17 mouse cellular contexts compared by ENCODE assay signal in the genomic region with DNA sequence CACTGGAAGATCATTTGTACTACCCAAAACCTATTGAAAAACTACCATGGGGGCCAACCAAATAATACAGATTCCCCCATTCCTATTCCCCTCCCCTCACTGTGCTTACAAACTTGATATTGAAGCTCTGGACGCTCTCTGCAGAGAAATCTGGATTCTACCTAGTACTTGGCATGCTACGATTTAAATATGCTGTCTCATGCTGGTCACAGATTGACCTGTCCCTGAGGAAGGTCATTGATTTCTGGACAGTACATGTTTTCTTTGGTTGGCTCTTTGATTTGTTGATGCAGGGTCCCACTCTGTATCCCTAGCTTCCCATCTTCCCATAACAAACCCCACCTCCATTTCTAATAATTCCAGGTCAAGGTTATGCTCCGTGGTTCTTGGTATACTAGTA.
"Had no signal": no experiment of that assay in that cellular context is flagged by ENCODE, and none has a peak within 500 bp of the region (broad histone marks: within the 10 kb centered on the region; RNA-seq: fewer than 3 reads in every experiment).

No protein-coding gene starts in this region.

- H3K9ac ChIP-seq: lung, embryonic 15.5 days; midbrain, embryonic 13.5 days; midbrain, embryonic 15.5 days; neural tube, embryonic 12.5 days; stomach, embryonic 15.5 days had no signal

- H3K36me3 ChIP-seq: lung, embryonic 15.5 days; midbrain, embryonic 13.5 days; midbrain, embryonic 15.5 days; neural tube, embryonic 12.5 days; stomach, embryonic 15.5 days had no signal

- H3K4me2 ChIP-seq: lung, embryonic 15.5 days; midbrain, embryonic 11.5 days; midbrain, embryonic 13.5 days; midbrain, embryonic 15.5 days; neural tube, embryonic 12.5 days had no signal

- H3K27ac ChIP-seq: lung, embryonic 15.5 days; macrophage; midbrain, embryonic 13.5 days; midbrain, embryonic 15.5 days; neural tube, embryonic 12.5 days; stomach, postnatal 0 days had no signal

- H3K4me1 ChIP-seq: midbrain, embryonic 13.5 days; midbrain, embryonic 15.5 days; neural tube, embryonic 12.5 days; stomach, embryonic 15.5 days had no signal

- DNase-seq: lung, adult 2 months; lung, postnatal 14 days; lung, postnatal 36 days; right cerebral cortex, postnatal 14 days; thymus, adult 2 months; thymus, postnatal 25 days; thymus, postnatal 4 days had no signal

- ATAC-seq: lung, postnatal 0 days; midbrain, embryonic 13.5 days; midbrain, embryonic 15.5 days had no signal

- H3K9me3 ChIP-seq: lung, embryonic 15.5 days; megakaryocyte, embryonic 14.5 days; midbrain, embryonic 13.5 days; midbrain, embryonic 15.5 days; neural tube, embryonic 12.5 days; stomach, embryonic 15.5 days had no signal

- H3K4me3 ChIP-seq: lung, embryonic 15.5 days; megakaryocyte, embryonic 14.5 days; midbrain, embryonic 13.5 days; midbrain, embryonic 15.5 days; neural tube, embryonic 12.5 days; stomach, embryonic 15.5 days had no signal

- H3K27me3 ChIP-seq: lung, embryonic 15.5 days; megakaryocyte, embryonic 14.5 days; midbrain, embryonic 13.5 days; midbrain, embryonic 15.5 days; neural tube, embryonic 12.5 days; stomach, embryonic 15.5 days had no signal
